Mouse (Mus musculus): Measurements from ENCODE around the gene Metap1.
A peak's percentile ranks its signal among the peaks of the same experiment; 100 is the strongest.

The Metap1 gene

DNA sequence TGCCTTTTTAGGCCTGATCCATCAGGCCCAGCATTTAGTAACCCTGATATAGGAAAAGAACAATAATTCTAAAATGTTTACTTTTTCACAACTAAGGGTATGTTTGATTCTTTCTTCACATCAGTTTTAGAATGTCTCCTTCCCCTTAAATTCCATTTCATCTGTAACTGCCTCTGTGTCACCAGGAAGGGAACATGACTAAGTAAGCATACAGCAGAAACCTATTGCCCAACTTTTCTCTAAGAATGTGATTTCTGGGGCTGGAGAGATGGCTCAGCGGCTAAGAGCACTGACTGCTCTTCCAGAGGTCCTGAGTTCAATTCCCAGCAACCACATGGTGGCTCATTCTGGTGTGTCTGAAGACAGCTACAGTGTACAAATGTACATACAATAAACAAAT, 35.1 kb downstream of the Metap1 start:
- DNase-seq (ENCODE audit: low read depth, low spot score) = no peak

DNA sequence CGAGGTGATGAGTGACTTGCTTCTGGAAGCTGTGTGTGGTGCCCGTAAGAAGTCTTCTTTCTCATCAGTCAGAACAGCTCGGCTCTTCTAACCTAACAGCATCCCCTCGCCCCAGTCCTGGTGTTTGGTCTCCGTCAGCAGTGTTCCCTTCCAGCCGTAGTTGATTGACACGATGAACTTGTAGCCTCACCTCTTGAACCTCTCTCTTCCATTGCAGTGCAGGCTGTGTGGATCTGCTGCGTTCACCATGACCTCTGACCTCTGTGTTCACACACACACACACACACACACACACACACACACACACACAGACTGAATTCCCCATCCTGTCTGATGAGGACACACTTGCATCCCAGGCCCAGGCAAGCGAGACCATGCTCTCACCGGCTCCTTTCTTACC, 37.1 kb downstream of the Metap1 start:
- no peak for DNase-seq (ENCODE audit: low read depth, low spot score)

DNA sequence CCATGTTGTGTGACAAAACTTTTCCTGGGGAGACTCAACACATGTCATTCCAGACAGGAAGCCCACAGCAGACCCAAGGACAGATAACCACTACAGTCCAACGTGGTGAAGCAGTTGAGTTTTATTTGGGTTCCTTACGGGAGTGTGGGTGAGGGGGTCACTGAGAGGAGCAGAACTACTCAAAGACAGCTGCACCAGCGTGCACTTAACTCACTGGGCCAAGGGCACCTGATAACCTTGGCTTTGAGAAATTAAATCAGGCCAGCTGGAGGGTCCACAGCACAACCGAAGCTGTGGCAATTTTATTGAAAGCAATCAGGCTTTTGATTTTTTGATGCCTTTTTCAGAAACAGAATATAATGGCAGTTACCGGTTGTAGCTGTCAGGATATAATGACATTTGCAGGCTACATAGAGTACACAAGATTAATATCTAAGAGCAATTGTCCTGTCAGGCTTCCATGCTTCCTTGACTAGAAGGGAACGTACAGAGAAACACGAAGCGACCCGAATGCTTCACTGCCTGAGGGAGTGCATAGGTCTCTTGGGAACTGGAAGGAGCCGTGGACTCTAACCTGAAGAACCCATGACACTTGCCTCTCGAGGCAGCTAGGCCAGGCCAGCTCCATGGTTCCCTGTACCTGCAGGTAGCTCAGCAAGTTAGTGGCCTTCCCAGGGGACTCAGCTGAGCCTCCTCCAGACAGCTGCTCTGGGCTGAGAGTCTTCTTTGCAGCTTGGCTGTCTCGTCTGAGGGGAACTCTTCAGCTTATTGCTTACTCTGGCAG, 41.0 kb downstream of the Metap1 start:
- DNase-seq (ENCODE audit: low read depth, low spot score) = no peak

GRCm38 (mm10) chr3:138443465-138443771, 45.9 kb downstream of the Metap1 start:
- DNase-seq (ENCODE audit: low read depth, low spot score) = peak; percentile 12

DNA sequence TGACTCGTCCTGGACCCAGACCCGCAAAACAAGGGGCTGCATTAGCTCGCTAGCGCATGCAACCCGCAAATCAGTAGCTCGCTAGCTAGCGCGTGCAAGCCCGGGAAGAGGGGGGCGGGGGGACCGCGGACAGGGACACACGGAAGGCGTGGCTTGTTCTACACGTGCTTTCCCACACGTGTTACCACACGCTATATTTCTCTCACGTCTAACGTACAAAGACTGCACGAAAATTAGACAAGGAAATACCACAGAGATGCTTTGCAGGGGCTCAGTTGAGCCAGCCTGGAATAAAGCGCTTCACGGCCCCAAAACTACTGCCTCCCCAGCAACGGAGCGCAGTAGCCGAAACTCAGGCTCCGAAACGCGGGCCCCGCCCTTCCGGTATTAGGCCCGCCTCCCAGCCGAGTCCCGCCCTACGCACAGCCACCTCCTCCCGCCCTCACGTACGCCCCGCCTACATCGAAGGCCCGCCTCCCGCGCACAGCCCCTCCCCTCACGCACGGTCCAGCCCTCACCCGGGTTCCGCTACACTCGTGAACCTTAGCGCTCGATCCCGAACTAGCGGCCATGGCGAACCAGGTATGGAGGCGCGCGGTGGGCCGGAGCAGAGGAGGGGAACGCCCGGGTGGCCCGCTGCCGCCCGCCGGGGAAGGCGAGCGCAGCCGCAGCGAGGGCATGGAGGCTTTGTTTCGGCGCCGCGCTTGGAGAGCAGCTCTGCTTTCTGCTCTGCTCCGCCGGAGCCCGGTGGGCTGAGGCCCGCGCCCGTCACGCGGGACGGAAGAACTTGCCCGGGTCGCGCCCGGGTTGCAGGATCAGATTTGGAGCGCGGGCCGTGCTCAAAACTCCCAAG, 46.5 kb downstream of the Metap1 start, which contains the start of gene Adh5:
Gene Adh5 (plus strand): TSS at position 482 of the 853 bp plus-strand sequence.
- DNase-seq (ENCODE audit: low read depth, low spot score) = peak; percentile 87

DNA sequence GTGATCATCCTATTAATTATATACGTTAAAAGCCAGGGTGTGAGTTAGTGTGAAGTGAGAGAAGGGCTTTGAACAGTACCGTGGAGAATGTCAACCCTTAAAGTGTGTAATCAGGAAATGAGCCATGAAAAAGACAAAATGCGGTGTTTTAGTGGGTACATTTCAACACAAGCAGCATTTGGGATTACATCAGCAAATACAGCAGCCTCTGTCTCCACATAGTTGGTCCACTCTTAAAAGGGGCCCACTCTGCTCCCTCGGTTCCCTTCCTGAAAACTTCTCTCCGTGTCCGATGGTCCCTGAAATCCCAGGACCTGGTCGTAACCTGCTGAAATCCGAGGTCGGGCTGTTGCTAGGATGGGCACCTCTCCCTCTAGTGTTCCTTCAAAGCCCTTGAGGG, 47.1 kb downstream of the Metap1 start:
- no peak for DNase-seq (ENCODE audit: low read depth, low spot score)

- no peak for DNase-seq (ENCODE audit: low read depth, low spot score)
Measured at GRCm38 (mm10) chr3:138438716-138439115, 50.6 kb downstream of the Metap1 start.

DNA sequence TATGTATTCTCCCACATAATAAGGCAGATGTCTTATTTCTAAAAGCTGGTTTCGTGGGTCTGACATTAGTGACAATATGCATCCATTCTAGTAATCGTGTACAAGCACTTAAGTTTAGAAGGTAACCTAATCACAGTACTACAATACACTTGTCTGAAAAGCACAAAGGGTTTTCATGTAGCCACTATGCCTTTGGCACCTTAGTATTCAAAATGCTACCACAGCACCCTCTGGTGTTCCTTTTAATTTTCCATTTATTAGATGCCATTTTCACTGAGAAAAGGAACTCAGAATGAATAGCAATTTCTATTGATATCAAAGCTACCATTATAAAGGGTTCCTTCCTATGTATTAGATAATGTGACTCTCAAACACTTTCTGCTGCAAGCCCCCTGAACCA, 57.5 kb downstream of the Metap1 start:
- no peak for DNase-seq (ENCODE audit: low read depth, low spot score)

DNA sequence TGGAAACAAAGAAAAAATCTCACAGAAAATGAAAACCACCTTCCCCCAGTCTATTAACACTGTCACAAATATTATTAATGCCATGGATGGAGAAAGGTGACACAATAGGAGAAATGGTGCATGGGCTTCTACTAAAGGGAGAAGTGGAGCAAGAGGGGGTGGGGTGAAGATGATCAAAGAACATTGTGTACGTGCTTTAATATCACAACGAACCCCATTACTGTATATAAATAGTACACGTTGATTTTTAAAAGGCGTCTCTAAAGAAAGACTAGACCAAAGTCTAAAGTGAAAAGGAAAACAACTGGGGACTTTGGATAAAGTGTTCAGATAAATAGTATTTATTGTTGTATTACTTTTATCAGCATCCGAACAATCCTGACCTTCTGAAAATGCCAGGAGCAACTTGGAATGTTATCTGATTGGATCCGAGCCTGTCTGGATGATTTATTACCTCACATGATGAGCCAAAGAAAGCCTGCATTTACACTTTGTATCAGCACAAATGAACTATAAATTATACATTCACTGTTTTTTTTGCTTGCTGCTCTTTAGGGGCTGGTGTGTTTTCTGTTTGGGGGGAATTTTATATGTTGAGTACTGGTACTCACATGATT, 58.8 kb downstream of the Metap1 start:
- no peak for DNase-seq (ENCODE audit: low read depth, low spot score)

- DNase-seq (ENCODE audit: low read depth, low spot score) = no peak
Measured at GRCm38 (mm10) chr3:138424247-138424646, 65.1 kb downstream of the Metap1 start.

DNA sequence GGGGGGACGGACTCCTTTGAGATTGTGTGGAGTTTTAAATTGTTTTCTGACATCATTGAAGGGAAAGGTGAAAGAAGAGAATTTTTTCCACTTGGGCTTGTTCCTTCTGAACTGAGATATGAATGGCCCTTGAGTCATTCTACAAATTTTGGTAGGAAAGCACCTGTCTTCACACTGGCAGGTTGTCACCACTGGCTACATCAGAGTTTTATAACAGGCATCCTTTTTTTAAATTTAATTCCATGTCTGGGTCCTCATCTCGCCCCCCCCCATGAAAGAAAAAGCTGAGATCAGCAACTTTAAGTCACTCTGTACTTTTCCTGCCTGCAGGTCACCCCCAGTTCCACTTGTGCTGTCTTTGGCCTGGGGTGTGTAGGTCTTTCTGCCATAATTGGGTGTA, 65.7 kb downstream of the Metap1 start:
- DNase-seq (ENCODE audit: low read depth, low spot score) = no peak

GRCm38 (mm10) chr3:138420385-138420784, 68.9 kb downstream of the Metap1 start:
- DNase-seq (ENCODE audit: low read depth, low spot score) = no peak

DNA sequence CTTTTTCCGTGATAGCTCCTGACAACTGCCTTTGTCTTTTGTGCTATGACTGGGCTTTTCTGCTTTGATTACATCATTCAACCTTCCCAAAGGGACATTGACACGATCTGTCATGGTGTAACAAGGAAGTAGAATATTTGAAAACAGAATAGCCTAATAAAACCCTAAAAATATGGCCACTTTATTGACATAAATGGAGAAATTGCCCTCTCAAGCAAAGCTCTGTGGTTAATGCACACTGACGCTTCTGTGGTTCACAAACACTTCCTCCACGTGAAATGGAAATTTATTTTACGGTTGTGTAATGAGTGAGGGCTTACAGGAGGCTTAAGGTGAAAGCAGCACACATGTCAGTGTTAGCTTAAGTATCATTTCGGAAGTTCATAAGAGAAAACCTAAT, 69.9 kb downstream of the Metap1 start:
- DNase-seq (ENCODE audit: low read depth, low spot score) = no peak

- DNase-seq (ENCODE audit: low read depth, low spot score) = no peak
Measured at GRCm38 (mm10) chr3:138415121-138415690, 74.1 kb downstream of the Metap1 start, which contains the start of gene Adh4. Gene Adh4 (plus strand): TSS chr3:138415466.

- DNase-seq (ENCODE audit: low read depth, low spot score) = no peak
Measured at GRCm38 (mm10) chr3:138410211-138410610, 79.1 kb downstream of the Metap1 start.

GRCm38 (mm10) chr3:138409585-138409984, 79.7 kb downstream of the Metap1 start:
- no peak for DNase-seq (ENCODE audit: low read depth, low spot score)

Measured in c-Kit-negative CD71-positive TER-119-positive erythroid progenitor cells, embryonic 14.5 days (primary cell).